Mouse (Mus musculus): ENCODE results near the gene Efcab2. TPM values are rescaled to one million over a fixed set of nuclear protein-coding genes. Genes with fewer than 3 reads are reported as not detected.

Efcab2 gene
- polyA plus RNA-seq, 1 experiment from 2014 or later = 12.7 TPM

GRCm38 (mm10) chr1:178527547-178528361 is 121.9 kb downstream of the Efcab2 start:
- under 1% methylated on average over 59 of the region's 59 CpGs for WGBS (ENCODE audit: insufficient replicate concordance)
- no peaks in the 10 kb centered on the region for H3K36me3 ChIP-seq (ENCODE audit: control insufficient read depth, insufficient read depth, low read length)
- peak overlapping the region; percentile 79 for H3K4me3 ChIP-seq (ENCODE audit: low read depth, low read length)
- H3K4me2 ChIP-seq = peak overlapping the region; percentile 100
- H3K4me1 ChIP-seq (ENCODE audit: control insufficient read depth, insufficient read depth, low read length) = peaks cover 14% of the 10 kb centered on the region
- ATAC-seq (replicated peaks; ENCODE audit: insufficient number of reproducible peaks, low FRiP score, low TSS enrichment) = peak; percentile 27; the same call in 1 of the 2 replicates
- H3K9ac ChIP-seq (ENCODE audit: low read depth, low read length) = peak overlapping the region; percentile 86
- no peaks in the 10 kb centered on the region for H3K9me3 ChIP-seq (replicated peaks; ENCODE audit: control insufficient read depth, low read length)
- H3K27me3 ChIP-seq (ENCODE audit: control insufficient read depth, insufficient read depth, low read length) = no peaks in the 10 kb centered on the region
- H3K27ac ChIP-seq (ENCODE audit: low read depth, low read length) = peak overlapping the region; percentile 88

- H3K9me3 ChIP-seq (replicated peaks; ENCODE audit: control insufficient read depth, low read length) = no peaks in the 10 kb centered on the region
- H3K4me2 ChIP-seq = peak within 1 kb of the TSS; percentile 100
- no peaks in the 10 kb centered on the region for H3K36me3 ChIP-seq (ENCODE audit: control insufficient read depth, insufficient read depth, low read length)
- ATAC-seq (replicated peaks; ENCODE audit: insufficient number of reproducible peaks, low FRiP score, low TSS enrichment) = peak; percentile 52; the same call in 1 of the 2 replicates
- peak within 1 kb of the TSS; percentile 86 for H3K9ac ChIP-seq (ENCODE audit: low read depth, low read length)
- H3K27ac ChIP-seq (ENCODE audit: low read depth, low read length) = peak within 1 kb of the TSS; percentile 88
- under 1% methylated on average over 88 of the region's 92 CpGs for WGBS (ENCODE audit: insufficient replicate concordance)
- H3K27me3 ChIP-seq (ENCODE audit: control insufficient read depth, insufficient read depth, low read length) = no peaks in the 10 kb centered on the region
- peak within 1 kb of the TSS; percentile 79 for H3K4me3 ChIP-seq (ENCODE audit: low read depth, low read length)
- H3K4me1 ChIP-seq (ENCODE audit: control insufficient read depth, insufficient read depth, low read length) = peaks cover 18% of the 10 kb centered on the region
Observed at GRCm38 (mm10) chr1:178528431-178529351, 122.8 kb downstream of the Efcab2 start, which contains the start of gene Kif26b. Gene Kif26b (plus strand): TSS chr1:178529125.

GRCm38 (mm10) chr1:178529512-178530300 is 123.8 kb downstream of the Efcab2 start:
- Histone ChIP-seq H3K4me1 (ENCODE audit: control insufficient read depth, insufficient read depth, low read length) (peaks cover 26% of the 10 kb centered on the region), H3K4me3 (ENCODE audit: low read depth, low read length) (peak overlapping the region; percentile 79), H3K36me3 (ENCODE audit: control insufficient read depth, insufficient read depth, low read length) (no peaks in the 10 kb centered on the region), H3K4me2 (peak overlapping the region; percentile 100), H3K9me3 (replicated peaks; ENCODE audit: control insufficient read depth, low read length) (no peaks in the 10 kb centered on the region), H3K27me3 (ENCODE audit: control insufficient read depth, insufficient read depth, low read length) (no peaks in the 10 kb centered on the region), H3K9ac (ENCODE audit: low read depth, low read length) (peak overlapping the region; percentile 86), H3K27ac (ENCODE audit: low read depth, low read length) (peak overlapping the region; percentile 88)
- WGBS (ENCODE audit: insufficient replicate concordance) = under 1% methylated on average over 38 of the region's 38 CpGs
- peak; percentile 14 for ATAC-seq (replicated peaks; ENCODE audit: insufficient number of reproducible peaks, low FRiP score, low TSS enrichment)

GRCm38 (mm10) chr1:178530301-178531078 is 124.6 kb downstream of the Efcab2 start:
- Histone ChIP-seq H3K9me3 (replicated peaks; ENCODE audit: control insufficient read depth, low read length) (no peaks in the 10 kb centered on the region), H3K27me3 (ENCODE audit: control insufficient read depth, insufficient read depth, low read length) (no peaks in the 10 kb centered on the region), H3K9ac (ENCODE audit: low read depth, low read length) (peak overlapping the region; percentile 86), H3K4me2 (peak overlapping the region; percentile 100), H3K4me1 (ENCODE audit: control insufficient read depth, insufficient read depth, low read length) (peaks cover 26% of the 10 kb centered on the region), H3K27ac (ENCODE audit: low read depth, low read length) (peak overlapping the region; percentile 88), H3K4me3 (ENCODE audit: low read depth, low read length) (peak overlapping the region; percentile 79), H3K36me3 (ENCODE audit: control insufficient read depth, insufficient read depth, low read length) (no peaks in the 10 kb centered on the region)
- ATAC-seq (replicated peaks; ENCODE audit: insufficient number of reproducible peaks, low FRiP score, low TSS enrichment) = peak; percentile 35; the same call in 1 of the 2 replicates
- WGBS (ENCODE audit: insufficient replicate concordance) = under 1% methylated on average over 61 of the region's 62 CpGs

Small RNAs within 50 kb of the gene (microRNA-seq; reads per million reads assigned to microRNA genes)
- not detected for gene Gm27458 (ENCODE audit: borderline number of aligned reads)

Other genes starting within 250 kb of the Efcab2 start
- gene Desi2, start 218.7 kb upstream of the Efcab2 start, polyA plus RNA-seq (2014; fragmentation: Nextera tagmentation; extraction: Ambion mirVana) = 22.0 and 22.3 TPM in 2 replicates
- 174 and 178 TPM in 2 replicates for gene Cox20, start 87.0 kb upstream of the Efcab2 start, polyA plus RNA-seq (2014; fragmentation: Nextera tagmentation; extraction: Ambion mirVana)
- gene Hnrnpu, start 68.3 kb upstream of the Efcab2 start, polyA plus RNA-seq (2014; fragmentation: Nextera tagmentation; extraction: Ambion mirVana) = 379 and 381 TPM in 2 replicates
- gene Kif26b, start 123.0 kb downstream of the Efcab2 start, polyA plus RNA-seq (2014; fragmentation: Nextera tagmentation; extraction: Ambion mirVana) = 16.4 and 18.9 TPM in 2 replicates

Data from heart, embryonic 11.5 days (tissue).